Mouse (Mus musculus) ES-E14 (cell line): ENCODE measurements at regions not wholly inside any gene's neighbourhood (a gene's known extent, or its start where the extent isn't known, plus 50 kb on each side); places are given as distances from the start of the nearest gene placed in this dataset.

Experiments used
- DNase-seq: peaks from one replicate; pipeline ENCODE4 v3.0.0-alpha.2; 2013; ENCODE audit warnings: low read depth, low spot score
- H3K27ac ChIP-seq: 2 replicates; pipeline ENCODE4 v1.5.1; 2012; ENCODE audit warnings: low read depth, mild to moderate bottlenecking, low read length, moderate library complexity, mixed read lengths; ENCODE audit not compliant: poor library complexity, insufficient read depth, severe bottlenecking
- H3K36me3 ChIP-seq: 2 replicates; pipeline ENCODE4 v1.6.1; 2012; ENCODE audit warnings: mild to moderate bottlenecking, low read length, moderate library complexity, mixed read lengths; ENCODE audit not compliant: control insufficient read depth, poor library complexity, insufficient read depth, severe bottlenecking
- H3K4me1 ChIP-seq, 2 experiments: fragments of 150-350 bp in 1 of 2; sonication (generic) in 1 of 2; 2 replicates each; pipeline ENCODE4 v1.6.1; 2012; ENCODE audit warnings: low read length in 2 of 2, mild to moderate bottlenecking in 1 of 2, mixed read lengths in 1 of 2; ENCODE audit not compliant: control insufficient read depth in 2 of 2, insufficient read depth in 2 of 2, poor library complexity in 1 of 2
- H3K4me3 ChIP-seq, 2 experiments: fragments of 150-350 bp in 1 of 2; sonication (generic) in 1 of 2; 2 replicates each; pipeline ENCODE4 v1.5.1; 2012; ENCODE audit warnings: low read length in 2 of 2, low read depth in 1 of 2, mild to moderate bottlenecking in 1 of 2, mixed read lengths in 1 of 2; ENCODE audit not compliant: insufficient read depth in 1 of 2, poor library complexity in 1 of 2, severe bottlenecking in 1 of 2
- H3K9ac ChIP-seq: 2 replicates; pipeline ENCODE4 v1.6.1; 2012; ENCODE audit warnings: low read depth, mild to moderate bottlenecking, low read length, mixed read lengths; ENCODE audit not compliant: poor library complexity, insufficient read depth, severe bottlenecking
- H3K9me3 ChIP-seq: fragments of 150-350 bp; sonication (generic); 2 replicates; pipeline ENCODE4 v1.6.1; 2012; ENCODE audit warnings: low read depth, mild to moderate bottlenecking, low read length; ENCODE audit not compliant: control insufficient read depth, insufficient read depth
- CHD2 ChIP-seq: IDR thresholded peaks from 2 replicates; pipeline ENCODE4 v1.6.1; 2014; ENCODE audit warnings: mild to moderate bottlenecking, low read depth, low read length, inconsistent platforms
- HCFC1 ChIP-seq: IDR thresholded peaks from 2 replicates; pipeline ENCODE4 v1.6.1; 2012; ENCODE audit warnings: low read length, inconsistent platforms, borderline replicate concordance; ENCODE audit not compliant: insufficient read depth
- MAFK ChIP-seq: IDR thresholded peaks from 2 replicates; pipeline ENCODE4 v1.6.1; 2014; ENCODE audit warnings: mild to moderate bottlenecking, low read depth, low read length, inconsistent platforms; ENCODE audit not compliant: insufficient read depth
- ZC3H11A ChIP-seq: IDR thresholded peaks from 2 replicates; pipeline ENCODE4 v1.6.1; 2012; ENCODE audit warnings: low read depth, mild to moderate bottlenecking, inconsistent platforms, low read length, borderline replicate concordance
- ZNF384 ChIP-seq: IDR thresholded peaks from 2 replicates; pipeline ENCODE4 v1.6.1; 2012; ENCODE audit warnings: low read depth, low read length, inconsistent platforms
- in situ Hi-C, 2 experiments: fragments of 600-800 bp; cut with MboI; formaldehyde crosslinking; loops; one replicate each; pipeline ENCODE4 v1.15.1; 2025; ENCODE audit warnings: low sequenced_read_pairs in 2 of 2, inconsistent platforms in 1 of 2; ENCODE audit not compliant: unreplicated experiment in 2 of 2

GRCm38 (mm10) chr1:51671691-51672090 lies 193.5 kb upstream of the Nabp1 start:
- in situ Hi-C loops, result no loop called here
- TF ChIP-seq HCFC1 (no peak), CHD2 (no peak), ZC3H11A (no peak), MAFK (no peak), ZNF384 (no peak)
- no peaks in the 10 kb centered on the region for H3K9me3 ChIP-seq
- no peak overlapping the region for H3K27ac ChIP-seq
- no peaks in the 10 kb centered on the region for H3K4me1 ChIP-seq
- H3K36me3 ChIP-seq, result no peaks in the 10 kb centered on the region
- no peak for DNase-seq
- no peak overlapping the region for H3K9ac ChIP-seq
- H3K4me3 ChIP-seq, result no peak overlapping the region

DNA sequence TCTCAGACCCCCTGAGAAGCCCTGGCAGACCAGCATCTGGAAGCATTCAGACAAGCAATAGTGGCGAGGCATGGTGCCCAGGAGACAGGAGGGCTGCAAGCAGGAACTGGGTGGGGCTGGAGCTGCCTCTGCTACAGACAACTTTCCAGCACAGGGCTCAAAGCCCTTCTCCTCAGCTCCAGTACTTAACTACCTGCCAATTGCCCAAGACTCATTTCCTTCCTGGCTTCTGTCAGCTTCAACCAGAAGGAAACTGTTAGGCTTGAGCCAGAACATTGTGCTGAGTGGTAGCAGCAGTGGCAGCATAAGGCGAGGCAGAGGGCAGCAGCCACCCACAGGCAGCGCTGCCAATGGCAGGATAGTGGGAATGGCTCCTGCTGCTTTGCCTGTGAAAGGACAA lies 193.1 kb upstream of the Nabp1 start:
- DNase-seq, result no peak
- H3K4me3 ChIP-seq, result no peak overlapping the region

DNA sequence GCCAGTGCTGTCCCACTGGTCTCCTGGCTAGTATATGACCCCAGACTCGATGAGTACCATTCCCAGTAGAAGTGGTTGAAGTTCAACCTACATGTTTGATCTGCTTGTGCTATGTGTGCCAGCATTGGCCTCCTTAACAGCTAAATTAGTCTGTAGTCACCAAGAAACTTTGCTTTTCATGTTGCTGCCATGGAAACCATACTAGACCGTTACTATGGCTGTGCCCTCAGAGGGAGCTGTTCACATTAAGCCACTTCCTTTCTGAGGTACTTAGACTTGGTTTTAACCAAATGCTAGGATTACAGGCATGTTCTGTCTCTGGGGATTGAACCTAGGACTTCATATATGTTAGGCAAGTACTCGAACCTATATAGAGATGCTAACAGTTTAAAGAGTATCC lies 191.8 kb upstream of the Nabp1 start:
- no peak overlapping the region for H3K4me3 ChIP-seq
- TF ChIP-seq ZC3H11A (no peak), CHD2 (no peak), ZNF384 (no peak), MAFK (no peak), HCFC1 (no peak)
- no peaks in the 10 kb centered on the region for H3K9me3 ChIP-seq
- no peak overlapping the region for H3K27ac ChIP-seq
- no peaks in the 10 kb centered on the region for H3K36me3 ChIP-seq
- in situ Hi-C loops, result no loop called here
- H3K9ac ChIP-seq, result no peak overlapping the region
- DNase-seq, result no peak
- H3K4me1 ChIP-seq, result no peaks in the 10 kb centered on the region

More for the DNA sequence above, 193.1 kb upstream of the Nabp1 start:
- no peak overlapping the region for H3K27ac ChIP-seq
- TF ChIP-seq CHD2 (no peak), HCFC1 (no peak), ZNF384 (no peak)
- no peaks in the 10 kb centered on the region for H3K4me1 ChIP-seq
- no peaks in the 10 kb centered on the region for H3K9me3 ChIP-seq
- H3K36me3 ChIP-seq, result no peaks in the 10 kb centered on the region
- in situ Hi-C loops, result no loop called here
- H3K9ac ChIP-seq, result no peak overlapping the region

GRCm38 (mm10) chr1:51668881-51669280 lies 190.7 kb upstream of the Nabp1 start:
- in situ Hi-C loops, result no loop called here
- H3K9ac ChIP-seq, result no peak overlapping the region
- no peaks in the 10 kb centered on the region for H3K36me3 ChIP-seq
- H3K27ac ChIP-seq, result no peak overlapping the region
- DNase-seq, result no peak
- TF ChIP-seq MAFK, result no peak
- no peak for TF ChIP-seq HCFC1
- TF ChIP-seq ZC3H11A, result no peak
- TF ChIP-seq CHD2, result no peak
- no peak for TF ChIP-seq ZNF384
- no peaks in the 10 kb centered on the region for H3K4me1 ChIP-seq
- no peaks in the 10 kb centered on the region for H3K9me3 ChIP-seq
- no peak overlapping the region for H3K4me3 ChIP-seq

DNA sequence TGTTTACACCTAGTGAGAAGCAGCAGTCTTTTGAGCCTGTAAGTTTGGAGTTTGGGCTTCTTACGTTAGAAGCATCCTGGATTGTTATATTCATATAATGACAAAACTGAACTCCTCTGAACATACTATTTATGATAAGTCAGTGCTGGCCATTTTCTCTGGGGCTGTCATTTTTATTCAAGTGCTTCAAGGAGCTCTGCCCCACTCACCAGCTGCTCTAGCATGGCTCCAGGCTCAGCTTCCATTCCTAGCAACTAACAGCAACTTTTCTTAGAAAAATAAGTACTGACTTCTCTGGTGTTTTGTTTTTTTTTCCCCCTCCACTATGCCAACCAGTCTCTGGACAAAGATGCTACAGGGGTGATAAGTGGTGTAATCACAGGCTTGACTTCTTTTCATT lies 182.3 kb upstream of the Nabp1 start:
- no peak overlapping the region for H3K4me3 ChIP-seq
- H3K36me3 ChIP-seq, result no peaks in the 10 kb centered on the region
- DNase-seq, result no peak
- H3K9me3 ChIP-seq, result no peaks in the 10 kb centered on the region
- TF ChIP-seq ZNF384 (no peak), CHD2 (no peak), MAFK (no peak), ZC3H11A (no peak), HCFC1 (no peak)
- in situ Hi-C loops, result no loop called here
- H3K4me1 ChIP-seq, result no peaks in the 10 kb centered on the region
- no peak overlapping the region for H3K27ac ChIP-seq
- no peak overlapping the region for H3K9ac ChIP-seq
